Comparison of ENCODE assay signal across 18 mouse cellular contexts in genomic region chr3:5870407-5870806, GRCm38 (mm10).
"Had no signal": no experiment of that assay in that cellular context is flagged by ENCODE, and none has a peak within 500 bp of the region (broad histone marks: within the 10 kb centered on the region; RNA-seq: fewer than 3 reads in every experiment).

No protein-coding gene starts in this region.

- H3K9ac ChIP-seq: liver, embryonic 13.5 days; liver, embryonic 15.5 days; liver, postnatal 0 days; lung, embryonic 15.5 days; midbrain, embryonic 12.5 days; neural tube, embryonic 12.5 days; stomach, embryonic 15.5 days had no signal

- DNase-seq: liver, embryonic 13.5 days; liver, postnatal 0 days; lung, adult 2 months; lung, postnatal 14 days; lung, postnatal 36 days; right cerebral cortex, postnatal 14 days; thymus, adult 2 months; thymus, postnatal 25 days; thymus, postnatal 4 days had no signal

- H3K36me3 ChIP-seq: liver, embryonic 13.5 days; liver, embryonic 15.5 days; lung, embryonic 15.5 days; midbrain, embryonic 12.5 days; neural tube, embryonic 12.5 days; stomach, embryonic 15.5 days had no signal

- H3K4me1 ChIP-seq: liver, embryonic 13.5 days; liver, embryonic 15.5 days; lung, embryonic 15.5 days; megakaryocyte, embryonic 14.5 days; midbrain, embryonic 12.5 days; neural tube, embryonic 12.5 days; stomach, embryonic 15.5 days had no signal

- H3K27ac ChIP-seq: liver, embryonic 13.5 days; liver, embryonic 15.5 days; lung, embryonic 15.5 days; macrophage; midbrain, embryonic 12.5 days; neural tube, embryonic 12.5 days; stomach, embryonic 15.5 days; stomach, postnatal 0 days had no signal

- H3K9me3 ChIP-seq: liver, embryonic 13.5 days; liver, embryonic 15.5 days; lung, embryonic 15.5 days; megakaryocyte, embryonic 14.5 days; midbrain, embryonic 12.5 days; neural tube, embryonic 12.5 days; stomach, embryonic 15.5 days had no signal

- ATAC-seq: liver, postnatal 0 days; lung, postnatal 0 days had no signal

- H3K4me3 ChIP-seq: liver, embryonic 13.5 days; liver, embryonic 15.5 days; lung, embryonic 15.5 days; megakaryocyte, embryonic 14.5 days; midbrain, embryonic 12.5 days; neural tube, embryonic 12.5 days; stomach, embryonic 15.5 days had no signal

- H3K4me2 ChIP-seq: liver, embryonic 13.5 days; liver, embryonic 15.5 days; lung, embryonic 15.5 days; midbrain, embryonic 12.5 days; neural tube, embryonic 12.5 days; stomach, embryonic 15.5 days had no signal

- H3K27me3 ChIP-seq: liver, embryonic 13.5 days; liver, embryonic 15.5 days; lung, embryonic 15.5 days; megakaryocyte, embryonic 14.5 days; midbrain, embryonic 12.5 days; neural tube, embryonic 12.5 days; stomach, embryonic 15.5 days had no signal
